Mouse (Mus musculus) midbrain, embryonic 10.5 days (tissue): ENCODE results near the gene Tapt1. TPM values are rescaled to one million over a fixed set of nuclear protein-coding genes. Genes with fewer than 3 reads are reported as not detected.
A peak's percentile ranks its signal among the peaks of the same experiment; 100 is the strongest.
"Not testable (repeated sequence)": the region's sequence is repeated elsewhere in the genome, so short reads cannot be mapped to it uniquely, and the experiment has no call there.

ENCODE experiments used
- DNase-seq: peaks from one replicate; pipeline ENCODE4 v3.0.0-alpha.2; 2017; ENCODE audit warnings: low spot score
- H3K27ac ChIP-seq: fragments of 300-500 bp; sonication (generic); replicated peaks from 2 replicates; pipeline ENCODE4 v1.5.1; 2016; ENCODE audit warnings: mild to moderate bottlenecking
- H3K27me3 ChIP-seq: fragments of 300-500 bp; sonication (generic); 2 replicates; pipeline ENCODE4 v1.6.1; 2016; ENCODE audit warnings: low read depth, mild to moderate bottlenecking; ENCODE audit not compliant: poor library complexity, severe bottlenecking
- H3K36me3 ChIP-seq: fragments of 300-500 bp; sonication (generic); 2 replicates; pipeline ENCODE4 v1.6.1; 2016; ENCODE audit warnings: mild to moderate bottlenecking, moderate library complexity
- H3K4me1 ChIP-seq: fragments of 300-500 bp; sonication (generic); 2 replicates; pipeline ENCODE4 v1.6.1; 2016
- H3K4me3 ChIP-seq: fragments of 300-500 bp; sonication (generic); 2 replicates; pipeline ENCODE4 v1.5.1; 2016; ENCODE audit warnings: mild to moderate bottlenecking, moderate library complexity
- H3K9me3 ChIP-seq: fragments of 300-500 bp; sonication (generic); replicated peaks from 2 replicates; pipeline ENCODE4 v1.6.1; 2016; ENCODE audit warnings: mild to moderate bottlenecking
- WGBS: fragments of 180-500 bp; shearing (Covaris S2); methylation state at CpG from one replicate; pipeline ENCODE4 v1.1.7; 2016; 5-methylcytosine and 5-hydroxymethylcytosine counted together
- polyA plus RNA-seq: library from polyadenylated mRNA; unstranded; fragments of >200 nt; fragmentation: Nextera tagmentation; extraction: Ambion mirVana; gene quantifications from 2 replicates; pipeline ENCODE4 v1.2.1, GENCODE M21; 2016

The Tapt1 gene
- 22.9 and 25.0 TPM in 2 replicates for polyA plus RNA-seq

DNA sequence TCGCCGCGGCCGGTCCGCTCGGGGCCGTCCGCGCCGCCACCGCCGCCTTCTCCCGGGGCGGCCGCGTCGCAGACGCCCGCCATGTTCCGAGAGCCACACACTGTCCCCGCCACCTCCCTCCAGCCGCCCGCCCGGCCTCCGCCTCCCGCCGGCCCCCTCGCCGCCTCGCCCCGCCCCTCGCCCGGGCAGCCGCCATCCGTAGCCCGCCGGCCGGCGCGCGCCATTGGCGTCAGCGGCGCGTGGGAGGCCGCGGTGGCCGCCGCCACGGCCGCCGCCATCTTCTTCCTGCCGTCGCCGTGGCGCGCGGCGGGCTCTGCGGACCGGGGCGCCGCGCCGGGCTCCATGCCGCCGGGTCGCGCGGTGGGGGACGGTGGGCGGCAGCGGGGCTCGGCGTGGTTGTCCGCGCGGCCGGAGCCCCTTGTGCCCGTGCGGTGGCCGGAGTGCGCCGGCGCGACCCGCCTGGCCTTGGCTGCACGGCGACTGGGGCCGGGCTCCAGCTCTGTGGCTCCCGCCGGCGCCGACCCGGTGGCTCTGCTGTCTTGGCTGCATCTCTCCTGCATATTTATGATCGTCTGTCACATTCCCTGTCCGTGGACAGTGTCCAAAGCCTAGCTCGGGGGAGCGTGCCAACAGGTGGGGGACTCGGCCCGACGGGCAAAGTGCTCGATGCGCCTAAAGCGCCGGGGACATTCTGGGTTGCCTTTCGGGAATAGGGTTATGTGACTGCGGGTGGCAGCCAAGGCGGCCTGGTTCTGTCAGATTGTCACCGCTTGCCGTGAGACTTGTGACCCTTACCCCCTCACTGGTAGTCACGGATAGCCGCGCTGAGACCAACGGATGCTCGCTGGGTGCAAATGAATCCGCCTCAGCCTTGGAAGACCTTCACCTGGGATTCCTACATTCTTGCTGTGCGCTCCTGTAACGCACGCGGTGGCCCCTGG lies at the start of gene Tapt1:
TSS of gene Tapt1 (minus strand) at position 106 of the 941 bp plus-strand sequence.
- Histone ChIP-seq H3K36me3 (peaks cover 4% of the 10 kb centered on the region; the same call in 1 of the 2 replicates), H3K4me1 (peaks cover 48% of the 10 kb centered on the region), H3K27ac (peak within 1 kb of the TSS; percentile 98), H3K27me3 (no peaks in the 10 kb centered on the region), H3K4me3 (peak within 1 kb of the TSS; percentile 92), H3K9me3 (no peaks in the 10 kb centered on the region)
- peak; percentile 84 for DNase-seq
- under 1% methylated on average over 103 of the region's 121 CpGs for WGBS

DNA sequence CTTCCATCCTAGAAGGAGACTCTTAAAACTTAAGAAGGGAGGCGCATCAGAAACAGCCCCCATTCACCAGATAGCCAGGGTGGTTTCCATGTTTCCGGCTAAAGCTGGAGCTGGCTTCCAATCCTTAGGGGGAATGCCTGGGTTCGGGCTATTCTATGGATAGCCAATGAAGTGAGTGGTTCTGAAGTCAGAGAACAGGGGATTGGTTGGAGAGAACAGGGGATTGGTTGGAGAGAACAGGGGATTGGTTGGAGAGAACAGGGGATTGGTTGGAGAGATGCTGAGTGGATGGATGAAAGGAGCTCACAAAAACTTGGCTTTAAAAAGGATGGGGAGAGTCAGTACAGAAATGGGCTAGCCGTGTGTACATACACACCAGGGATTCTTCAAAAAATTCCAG lies 45.1 kb upstream of the Tapt1 start:
- Histone ChIP-seq H3K36me3 (no peaks in the 10 kb centered on the region), H3K4me1 (no peaks in the 10 kb centered on the region), H3K4me3 (no peak overlapping the region), H3K27ac (no peak overlapping the region), H3K27me3 (no peaks in the 10 kb centered on the region), H3K9me3 (no peaks in the 10 kb centered on the region)
- 85% methylated on average over 4 of the region's 4 CpGs for WGBS
- no peak for DNase-seq

DNA sequence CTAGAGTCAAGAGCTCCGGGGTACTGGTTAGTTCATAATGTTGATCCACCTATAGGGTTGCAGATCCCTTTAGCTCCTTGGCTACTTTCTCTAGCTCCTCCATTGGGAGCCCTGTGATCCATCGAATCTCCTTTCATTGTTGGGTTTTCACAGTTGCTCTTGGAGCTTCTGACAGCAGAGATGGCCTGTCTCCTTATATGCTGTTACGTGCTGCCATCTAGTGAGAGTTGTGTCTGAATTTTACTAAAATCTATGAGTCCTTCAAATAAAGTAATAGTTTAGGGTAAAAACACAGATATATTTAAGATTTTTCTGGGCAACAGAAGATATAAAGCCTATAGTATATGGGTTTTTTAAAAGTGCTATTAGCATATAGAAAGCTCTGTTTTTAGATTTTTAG lies 42.1 kb upstream of the Tapt1 start:
- not testable (repeated sequence) for H3K27me3 ChIP-seq

DNA sequence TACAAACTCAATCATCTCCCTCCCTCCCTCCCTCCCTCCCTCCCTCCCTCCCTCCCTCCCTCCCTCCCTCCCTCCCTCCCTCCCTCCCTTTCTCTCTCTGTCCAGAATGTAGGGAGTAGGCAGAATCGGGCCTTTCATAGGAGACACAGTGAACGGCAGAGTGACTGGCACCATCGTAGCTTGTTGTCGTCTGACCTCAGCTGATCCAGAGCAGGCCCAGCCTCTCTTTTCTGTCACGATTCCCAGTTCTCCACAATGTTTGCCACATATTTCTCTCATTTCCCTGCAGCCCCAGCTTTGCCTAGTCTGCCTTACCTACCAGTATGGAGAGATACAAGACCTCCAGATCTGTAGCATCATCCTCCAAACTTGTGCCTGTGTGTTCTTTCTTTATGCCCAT lies 35.3 kb upstream of the Tapt1 start:
- no peaks in the 10 kb centered on the region for H3K9me3 ChIP-seq
- H3K27me3 ChIP-seq, result no peaks in the 10 kb centered on the region
- DNase-seq, result no peak
- 90% methylated on average over 1 of the region's 5 CpGs for WGBS
- H3K36me3 ChIP-seq, result no peaks in the 10 kb centered on the region
- no peak overlapping the region for H3K4me3 ChIP-seq
- no peaks in the 10 kb centered on the region for H3K4me1 ChIP-seq
- H3K27ac ChIP-seq, result no peak overlapping the region

More for the DNA sequence above, 42.1 kb upstream of the Tapt1 start:
- H3K27ac ChIP-seq, H3K4me3 ChIP-seq, H3K36me3 ChIP-seq, H3K4me1 ChIP-seq, DNase-seq, H3K9me3 ChIP-seq: not testable (repeated sequence)
- 68% methylated on average over 3 of the region's 3 CpGs for WGBS

DNA sequence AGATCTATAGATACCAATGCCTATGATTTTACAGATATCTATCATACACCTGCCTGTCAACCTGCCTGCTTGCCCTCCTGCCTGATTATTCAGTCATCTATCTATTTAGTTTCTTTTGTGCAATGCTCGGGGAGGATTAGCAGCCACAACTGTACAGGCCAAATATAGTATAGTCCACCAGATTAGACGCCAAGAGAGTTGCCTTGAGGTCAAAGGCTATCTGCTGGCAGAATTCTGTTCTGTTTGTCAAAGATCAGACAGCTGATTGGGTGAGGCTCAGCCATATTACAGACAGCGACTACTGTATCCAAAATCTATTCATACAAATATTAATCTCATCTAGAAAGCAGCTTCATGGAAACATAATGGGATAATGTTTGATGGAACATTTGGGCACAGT lies 34.7 kb upstream of the Tapt1 start:
- no peak for DNase-seq
- H3K4me3 ChIP-seq, result no peak overlapping the region
- no peaks in the 10 kb centered on the region for H3K9me3 ChIP-seq
- H3K36me3 ChIP-seq, result no peaks in the 10 kb centered on the region
- H3K27ac ChIP-seq, result no peak overlapping the region
- H3K4me1 ChIP-seq, result no peaks in the 10 kb centered on the region
- H3K27me3 ChIP-seq, result no peaks in the 10 kb centered on the region
- 84% methylated on average over 3 of the region's 3 CpGs for WGBS

DNA sequence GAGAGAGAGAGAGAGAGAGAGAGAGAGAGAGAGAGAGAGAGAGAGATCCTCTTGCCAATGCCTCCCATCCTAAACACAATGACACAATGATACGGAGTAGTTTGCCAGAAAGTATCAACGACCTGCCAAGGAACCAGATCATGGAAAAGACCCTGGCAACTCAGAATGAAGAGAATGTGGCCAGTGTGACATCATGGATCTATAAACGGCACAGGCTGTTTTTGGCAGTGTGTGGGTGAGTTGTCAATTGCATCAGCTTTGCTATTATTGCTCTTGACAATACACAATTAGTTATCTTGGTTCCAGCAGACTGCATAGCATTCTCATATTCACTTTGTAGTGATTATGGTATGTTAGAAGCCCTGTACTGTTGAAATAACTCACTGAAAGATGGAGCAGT lies 33.3 kb upstream of the Tapt1 start:
- Histone ChIP-seq H3K4me3 (no peak overlapping the region), H3K27ac (no peak overlapping the region), H3K36me3 (no peaks in the 10 kb centered on the region), H3K27me3 (no peaks in the 10 kb centered on the region), H3K4me1 (no peaks in the 10 kb centered on the region), H3K9me3 (no peaks in the 10 kb centered on the region)
- WGBS, result 79% methylated on average over 3 of the region's 3 CpGs
- DNase-seq, result no peak

DNA sequence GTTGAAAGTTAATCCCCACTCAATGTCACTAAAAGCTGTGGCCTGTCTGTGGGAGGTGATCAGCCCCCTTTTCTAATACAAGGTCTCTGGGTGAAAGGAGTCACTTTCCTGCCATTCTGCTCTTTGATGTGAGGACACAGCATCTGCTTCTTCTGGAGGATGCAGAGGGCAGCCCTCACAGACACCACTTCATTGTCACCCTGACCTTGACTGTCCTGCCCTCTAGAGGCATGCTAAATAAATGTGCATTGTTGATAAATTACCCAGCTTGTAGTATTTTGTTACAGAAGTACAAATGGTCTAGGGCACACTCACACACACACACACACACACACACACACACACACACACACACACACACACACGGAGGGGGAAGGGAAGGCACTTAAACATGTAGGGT lies 31.7 kb upstream of the Tapt1 start:
- 75% methylated on average over 1 of the region's 1 CpGs for WGBS

DNA sequence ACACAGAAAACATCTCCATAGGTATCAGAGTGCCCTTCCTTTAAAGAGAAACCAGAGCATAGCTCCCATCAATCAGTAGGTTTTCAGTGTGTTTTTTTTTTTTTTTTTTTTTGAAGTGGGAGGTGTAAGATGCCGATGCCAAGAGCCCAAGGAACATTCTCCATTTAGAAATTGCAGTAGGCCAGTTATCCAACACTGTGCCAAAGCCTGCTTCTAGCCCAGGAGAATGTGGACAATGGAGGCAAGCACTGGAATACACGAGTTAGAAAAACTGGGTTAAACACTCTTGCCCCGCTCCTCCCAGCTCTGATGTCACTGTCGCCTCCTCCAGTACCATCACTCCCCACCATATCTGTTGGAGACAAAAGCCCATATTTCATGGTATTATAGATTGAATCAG lies 31.0 kb upstream of the Tapt1 start:
- no peak overlapping the region for H3K27ac ChIP-seq
- no peak overlapping the region for H3K4me3 ChIP-seq
- H3K36me3 ChIP-seq, result no peaks in the 10 kb centered on the region
- H3K9me3 ChIP-seq, result no peaks in the 10 kb centered on the region
- 91% methylated on average over 4 of the region's 4 CpGs for WGBS
- no peak for DNase-seq
- H3K27me3 ChIP-seq, result no peaks in the 10 kb centered on the region
- no peaks in the 10 kb centered on the region for H3K4me1 ChIP-seq

More for the DNA sequence above, 31.7 kb upstream of the Tapt1 start:
- Histone ChIP-seq H3K4me3 (no peak overlapping the region), H3K4me1 (no peaks in the 10 kb centered on the region), H3K27me3 (no peaks in the 10 kb centered on the region), H3K9me3 (no peaks in the 10 kb centered on the region), H3K27ac (no peak overlapping the region), H3K36me3 (no peaks in the 10 kb centered on the region)
- DNase-seq, result no peak

DNA sequence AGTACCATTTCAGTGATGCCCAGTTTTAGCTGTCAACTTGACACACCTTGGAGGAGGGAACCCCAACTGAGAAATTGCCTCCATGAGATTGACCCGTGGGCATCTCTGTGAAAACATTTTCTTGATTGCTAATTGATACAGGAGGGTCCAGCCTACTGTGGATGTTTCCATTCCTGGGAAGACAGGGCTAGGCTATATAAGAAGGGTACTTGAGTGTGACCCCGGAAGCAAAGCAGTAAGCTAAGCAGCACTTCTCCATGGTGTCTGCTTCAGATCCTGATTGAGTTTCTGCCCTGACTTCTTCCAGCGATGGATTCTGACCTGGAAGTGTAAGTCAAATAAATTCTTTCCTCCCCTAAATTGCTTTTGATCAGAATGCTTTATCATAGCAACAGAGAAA lies 30.1 kb upstream of the Tapt1 start:
- no peak for DNase-seq
- Histone ChIP-seq H3K4me3 (no peak overlapping the region), H3K27me3 (no peaks in the 10 kb centered on the region), H3K36me3 (no peaks in the 10 kb centered on the region), H3K4me1 (no peaks in the 10 kb centered on the region), H3K27ac (no peak overlapping the region), H3K9me3 (no peaks in the 10 kb centered on the region)
- 91% methylated on average over 3 of the region's 3 CpGs for WGBS

DNA sequence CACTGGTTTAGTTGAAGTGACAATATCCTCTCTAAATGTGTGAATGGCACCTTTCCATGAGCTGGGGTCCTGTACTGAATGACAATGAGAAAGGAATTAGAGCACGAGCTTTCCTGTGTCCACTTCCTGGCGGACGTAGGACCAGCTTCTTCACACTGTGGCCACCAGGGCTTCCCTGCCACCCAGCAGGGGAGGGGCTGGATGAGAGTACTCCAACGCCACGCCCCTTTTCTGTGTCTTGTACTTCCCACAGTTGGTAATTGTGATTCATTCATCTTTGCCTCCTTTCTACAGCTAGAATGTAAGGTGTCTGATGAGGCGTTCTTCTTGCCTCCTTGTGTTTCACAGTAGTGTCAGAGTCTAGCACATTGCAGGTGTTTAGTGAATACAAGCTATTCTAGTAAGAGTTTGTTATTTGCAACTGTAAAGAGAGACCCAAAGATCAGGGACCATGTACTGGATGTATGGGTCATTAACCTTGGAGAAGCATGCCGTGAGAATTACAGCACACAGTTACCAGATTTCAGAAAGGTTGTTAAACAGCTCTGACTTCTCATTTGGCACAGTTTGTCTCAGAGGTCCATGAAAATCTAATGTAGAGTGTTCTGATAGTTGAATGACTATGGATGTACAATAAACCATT lies 29.5 kb upstream of the Tapt1 start:
- Histone ChIP-seq H3K27me3 (no peaks in the 10 kb centered on the region), H3K27ac (no peak overlapping the region), H3K9me3 (no peaks in the 10 kb centered on the region), H3K36me3 (no peaks in the 10 kb centered on the region), H3K4me3 (no peak overlapping the region), H3K4me1 (no peaks in the 10 kb centered on the region)
- DNase-seq, result no peak
- 70% methylated on average over 7 of the region's 7 CpGs for WGBS

DNA sequence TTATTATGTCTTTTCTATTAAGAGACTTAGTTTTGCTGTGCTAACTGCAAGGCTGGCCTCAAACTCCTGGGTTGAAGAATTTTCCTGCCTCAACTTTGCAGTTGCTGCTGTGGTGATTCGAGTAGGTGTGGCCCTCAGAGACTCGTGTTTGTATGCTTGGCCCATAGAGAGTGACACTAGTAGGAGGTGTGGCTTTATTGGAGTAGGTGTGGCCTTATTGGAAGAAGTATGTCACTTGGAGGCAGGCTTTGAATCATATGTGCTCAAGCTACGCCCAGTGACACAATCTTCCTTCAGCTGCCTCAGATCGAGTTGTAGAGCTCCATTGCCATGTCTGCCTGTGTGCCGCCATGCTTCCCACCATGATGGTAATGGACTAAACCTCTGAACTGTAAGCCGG lies 27.0 kb upstream of the Tapt1 start:
- Histone ChIP-seq H3K27me3 (no peaks in the 10 kb centered on the region), H3K4me3 (no peak overlapping the region), H3K27ac (no peak overlapping the region), H3K36me3 (no peaks in the 10 kb centered on the region), H3K9me3 (no peaks in the 10 kb centered on the region), H3K4me1 (no peaks in the 10 kb centered on the region)
- DNase-seq, result no peak
- 87% methylated on average over 6 of the region's 6 CpGs for WGBS

DNA sequence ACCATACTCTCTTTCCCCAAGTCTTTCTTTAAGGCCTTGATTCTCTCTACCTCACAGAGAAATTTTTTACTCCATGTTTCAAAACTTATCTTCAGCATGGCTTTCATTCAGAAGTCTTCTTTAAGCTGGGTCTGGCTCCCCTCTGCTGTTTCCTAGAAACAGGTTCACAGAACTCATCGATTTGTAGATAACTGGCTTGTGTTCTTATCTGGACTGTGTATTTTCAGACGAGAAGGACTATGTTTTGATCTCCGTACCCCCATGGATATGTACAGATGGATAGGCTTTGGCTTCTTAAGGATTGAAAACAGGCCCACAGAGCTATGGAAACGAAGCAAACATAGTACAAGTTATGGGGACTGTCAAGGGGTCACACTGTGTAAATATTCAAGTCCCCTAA lies 26.0 kb upstream of the Tapt1 start:
- no peaks in the 10 kb centered on the region for H3K4me1 ChIP-seq
- no peak overlapping the region for H3K4me3 ChIP-seq
- H3K36me3 ChIP-seq, result no peaks in the 10 kb centered on the region
- H3K27me3 ChIP-seq, result no peaks in the 10 kb centered on the region
- no peak overlapping the region for H3K27ac ChIP-seq
- 84% methylated on average over 4 of the region's 4 CpGs for whole genome bisulfite sequencing
- no peak for DNase-seq
- H3K9me3 ChIP-seq, result no peaks in the 10 kb centered on the region
